Mouse (Mus musculus) liver, embryonic 14.5 days (tissue): ENCODE measurements around the gene Eddm3b.

Experiments used
- CTCF ChIP-seq: IDR thresholded peaks from 2 replicates; pipeline ENCODE4 v1.5.1; 2016; ENCODE audit warnings: antibody characterized with exemption, low read depth, control low read depth
- EP300 ChIP-seq: IDR thresholded peaks from 2 replicates; pipeline ENCODE4 v1.6.1; 2016; ENCODE audit warnings: antibody characterized with exemption, low read depth

DNA sequence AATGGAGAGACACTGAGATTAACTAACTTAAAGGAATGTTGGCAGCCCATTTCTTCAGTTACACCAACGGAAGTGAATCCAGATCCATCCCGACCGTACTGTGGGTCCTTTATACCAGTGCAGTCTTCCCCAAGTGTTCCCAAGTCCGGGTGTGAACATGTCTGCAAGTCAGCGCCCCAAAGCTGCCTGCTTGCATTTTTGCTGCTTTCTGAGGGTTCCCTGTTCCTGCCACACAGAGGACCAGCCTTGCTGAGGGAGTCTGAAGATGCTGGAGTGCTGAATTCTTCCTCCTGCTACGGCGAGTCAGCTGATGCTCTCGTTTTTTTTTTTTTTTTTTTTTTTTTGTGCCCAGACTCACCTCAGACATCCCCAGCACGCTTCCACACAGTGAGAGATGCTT, 19.3 kb upstream of the Eddm3b start:
- TF ChIP-seq EP300 (no peak), CTCF (no peak)
